Mouse (Mus musculus) liver, embryonic 14.5 days (tissue): Measurements from ENCODE around the gene Dthd1.

Source experiments
- CTCF ChIP-seq: IDR thresholded peaks from 2 replicates; pipeline ENCODE4 v1.5.1; 2016; ENCODE audit warnings: antibody characterized with exemption, low read depth, control low read depth
- EP300 ChIP-seq: IDR thresholded peaks from 2 replicates; pipeline ENCODE4 v1.6.1; 2016; ENCODE audit warnings: antibody characterized with exemption, low read depth

GRCm38 (mm10) chr5:62857502-62857901 lies 43.9 kb downstream of the Dthd1 start:
- TF ChIP-seq CTCF (no peak), EP300 (no peak)
